Mouse (Mus musculus) MEL (cell line): ENCODE data around the gene Pramel3. TPM values are rescaled to one million over a fixed set of nuclear protein-coding genes. Genes with fewer than 3 reads are reported as not detected.
"Not testable (repeated sequence)": the region's sequence is repeated elsewhere in the genome, so short reads cannot be mapped to it uniquely, and the experiment has no call there.

Experiments used
- DNase-seq: peaks from one replicate; pipeline ENCODE4 v3.0.0; 2011; ENCODE audit warnings: low read depth, low spot score
- H3K27ac ChIP-seq: 2 replicates; pipeline ENCODE4 v1.5.1; 2012; ENCODE audit warnings: low read depth, mild to moderate bottlenecking, control low read depth, low read length, moderate library complexity; ENCODE audit not compliant: control insufficient read depth
- H3K27me3 ChIP-seq, 2 experiments: fragments of 150-350 bp in 1 of 2; sonication (generic) in 1 of 2; 2 replicates each; pipeline ENCODE4 v1.6.1; 2012; ENCODE audit warnings: low read length in 2 of 2, mild to moderate bottlenecking in 2 of 2, improper control_type of control experiment in 1 of 2, moderate library complexity in 1 of 2; ENCODE audit not compliant: insufficient read depth in 2 of 2, control insufficient read depth in 1 of 2
- H3K36me3 ChIP-seq, 2 experiments: 2 replicates each; pipeline ENCODE4 v1.6.1; 2012 to 2014; ENCODE audit warnings: low read length in 2 of 2, improper control_type of control experiment in 1 of 2, inconsistent platforms in 1 of 2, mild to moderate bottlenecking in 1 of 2; ENCODE audit not compliant: insufficient read depth in 2 of 2, control insufficient read depth in 1 of 2
- H3K4me1 ChIP-seq, 2 experiments: fragments of 150-350 bp in 1 of 2; sonication (generic) in 1 of 2; 2 replicates each; pipeline ENCODE4 v1.6.1; 2012; ENCODE audit warnings: low read length in 2 of 2, improper control_type of control experiment in 1 of 2, mild to moderate bottlenecking in 1 of 2; ENCODE audit not compliant: insufficient read depth in 2 of 2, control insufficient read depth in 1 of 2
- H3K4me3 ChIP-seq, 2 experiments: fragments of 150-350 bp in 1 of 2; sonication (generic) in 1 of 2; 2 replicates each; pipeline ENCODE4 v1.5.1; 2012; ENCODE audit warnings: low read depth in 2 of 2, low read length in 2 of 2, mild to moderate bottlenecking in 2 of 2, moderate library complexity in 2 of 2, control low read depth in 1 of 2, improper control_type of control experiment in 1 of 2; ENCODE audit not compliant: control insufficient read depth in 1 of 2, insufficient read depth in 1 of 2
- H3K79me2 ChIP-seq: 2 replicates; pipeline ENCODE4 v1.6.1; 2012; ENCODE audit warnings: mild to moderate bottlenecking, low read length, moderate library complexity; ENCODE audit not compliant: control insufficient read depth, poor library complexity, insufficient read depth
- H3K9ac ChIP-seq: 2 replicates; pipeline ENCODE4 v1.6.1; 2012; ENCODE audit warnings: low read depth, mild to moderate bottlenecking, control low read depth, low read length, moderate library complexity; ENCODE audit not compliant: control insufficient read depth, poor library complexity, severe bottlenecking
- H3K9me3 ChIP-seq: fragments of 150-350 bp; sonication (generic); replicated peaks from 2 replicates; pipeline ENCODE4 v1.6.1; 2012; ENCODE audit warnings: mild to moderate bottlenecking, low read length, improper control_type of control experiment, moderate library complexity; ENCODE audit not compliant: insufficient read depth
- polyA plus RNA-seq, 2 experiments: library from polyadenylated mRNA; stranded (reverse) in 1 of 2; unstranded in 1 of 2; fragments of >175 nt in 1 of 2; fragments of >200 nt in 1 of 2; gene quantifications; 2 replicates each; pipeline versions ENCODE4 v1.2.1 to v1.2.4; 2012; ENCODE audit warnings: low replicate concordance in 2 of 2, low read depth in 1 of 2; ENCODE audit not compliant: insufficient read length in 2 of 2, insufficient read depth in 1 of 2, missing spikeins in 1 of 2
- total RNA-seq: library from RNA; depleted of rRNA; stranded (reverse); fragments of 300-350 nt; gene quantifications from 2 replicates; pipeline ENCODE4 v1.2.3, GENCODE M21; 2012; rRNA removed

The Pramel3 gene
- total RNA-seq = not detected in 2 replicates
- polyA plus RNA-seq = not detected

- H3K27ac ChIP-seq, H3K4me1 ChIP-seq, H3K9ac ChIP-seq, H3K27me3 ChIP-seq, H3K4me3 ChIP-seq, H3K79me2 ChIP-seq, H3K36me3 ChIP-seq, DNase-seq, H3K9me3 ChIP-seq: not testable (repeated sequence)
Measured at GRCm38 (mm10) chrX:135302007-135302406, at the start of gene Pramel3. TSS of gene Pramel3 (plus strand) at chrX:135302307.

GRCm38 (mm10) chrX:135360685-135361084 lies 58.6 kb downstream of the Pramel3 start:
- H3K79me2 ChIP-seq, DNase-seq, H3K4me1 ChIP-seq, H3K4me3 ChIP-seq, H3K36me3 ChIP-seq, H3K9ac ChIP-seq, H3K27ac ChIP-seq, H3K27me3 ChIP-seq, H3K9me3 ChIP-seq: not testable (repeated sequence)

GRCm38 (mm10) chrX:135361943-135362342 lies 59.8 kb downstream of the Pramel3 start:
- not testable (repeated sequence) for H3K27ac ChIP-seq, H3K4me1 ChIP-seq, H3K9ac ChIP-seq, H3K4me3 ChIP-seq, DNase-seq, H3K27me3 ChIP-seq, H3K9me3 ChIP-seq, H3K79me2 ChIP-seq, H3K36me3 ChIP-seq

Other genes with a start within 250 kb of the Pramel3 start
- not detected in 2 replicates for gene Gm15023, start 124.7 kb upstream of the Pramel3 start, total RNA-seq
- not detected for gene Gm15023, start 124.7 kb upstream of the Pramel3 start, polyA plus RNA-seq
- not detected in 2 replicates for gene Tceal6, start 91.6 kb upstream of the Pramel3 start, total RNA-seq
- not detected for gene Tceal6, start 91.6 kb upstream of the Pramel3 start, polyA plus RNA-seq
- not detected in 2 replicates for gene Gm5128, start 71.0 kb downstream of the Pramel3 start, total RNA-seq
- gene Gm5128, start 71.0 kb downstream of the Pramel3 start, polyA plus RNA-seq = not detected
- not detected in 2 replicates for gene Gm7903, start 131.5 kb downstream of the Pramel3 start, total RNA-seq
- not detected for gene Gm7903, start 131.5 kb downstream of the Pramel3 start, polyA plus RNA-seq
- not detected in 2 replicates for gene AV320801, start 192.3 kb downstream of the Pramel3 start, total RNA-seq
- not detected for gene AV320801, start 192.3 kb downstream of the Pramel3 start, polyA plus RNA-seq